Mouse (Mus musculus) spleen, adult 2 months (tissue): Measurements from ENCODE around the gene Rgs3.

Experiments
- CTCF ChIP-seq: fragments of 200-500 bp; IDR thresholded peaks from 2 replicates; pipeline ENCODE4 v1.5.1; 2011; ENCODE audit warnings: mild to moderate bottlenecking, inconsistent platforms; ENCODE audit not compliant: insufficient read depth, insufficient read length, insufficient replicate concordance; ENCODE audit errors: extremely low read depth
- POLR2A ChIP-seq: fragments of 200-500 bp; IDR thresholded peaks from 2 replicates; pipeline ENCODE4 v1.6.1; 2011; ENCODE audit warnings: low read depth, low read length, inconsistent platforms

DNA sequence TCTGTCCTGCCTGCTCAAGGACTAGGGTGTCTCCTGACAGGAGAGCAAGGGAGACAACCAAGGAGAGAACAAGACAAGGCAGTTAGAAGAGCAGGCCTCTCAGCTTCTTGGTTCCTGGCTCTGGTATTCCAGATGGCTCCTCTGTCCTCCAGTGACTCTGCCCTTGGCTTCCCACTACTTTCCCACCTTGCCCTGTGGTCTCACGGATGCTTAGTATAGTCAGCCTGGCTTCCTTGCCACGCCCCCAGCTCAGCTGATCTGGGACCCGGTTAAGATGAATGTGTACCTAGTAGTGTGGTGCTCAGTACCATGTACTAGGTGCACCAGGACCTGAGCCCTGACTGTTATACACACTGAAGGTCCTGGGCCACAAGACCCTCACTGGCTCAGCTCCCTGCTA is 82.0 kb downstream of the Rgs3 start:
- TF ChIP-seq CTCF, result no peak
- no peak for TF ChIP-seq POLR2A
